Mouse (Mus musculus): Measurements from ENCODE around the gene Slc35f1. TPM values are rescaled to one million over a fixed set of nuclear protein-coding genes. Genes with fewer than 3 reads are reported as not detected.

The Slc35f1 gene
- polyA plus RNA-seq (2012; rRNA removed): 0.01 and 0.06 TPM in 2 replicates
- polyA plus RNA-seq (2014; fragmentation: Nextera tagmentation; extraction: Ambion mirVana): not detected in 2 replicates

- Histone ChIP-seq H3K4me1 (replicated peaks; ENCODE audit: control insufficient read depth in 2 of 2, insufficient read depth in 2 of 2, low read length in 1 of 2) (no peaks in the 10 kb centered on the region), H3K27ac (no peak within 1 kb of the TSS), H3K4me2 (ENCODE audit: low read depth) (peak within 1 kb of the TSS; percentile 61), H3K9me3 (ENCODE audit: control insufficient read depth, low read length) (no peaks in the 10 kb centered on the region), H3K27me3 (ENCODE audit: control insufficient read depth, insufficient read depth, low read length) (peaks cover 17% of the 10 kb centered on the region), H3K4me3 (ENCODE audit: insufficient read depth in 1 of 2, low read depth in 2 of 2, low read length in 2 of 2) (peak within 1 kb of the TSS; percentile 39 to 40), H3K36me3 (replicated peaks; ENCODE audit: control insufficient read depth, insufficient read depth, low read depth) (no peaks in the 10 kb centered on the region), H3K9ac (replicated peaks) (no peak within 1 kb of the TSS)
- WGBS (ENCODE audit: insufficient replicate concordance): under 1% methylated on average over 46 of the region's 54 CpGs
- DNase-seq (ENCODE audit: low read depth in 3 of 3, low spot score in 3 of 3): peak in 1 of 3 experiments; percentile 6
- no peak for TF ChIP-seq EP300 (IDR thresholded peaks at IDR 0.05; ENCODE audit: low read depth)
- peak; percentile 57 for TF ChIP-seq CTCF (IDR thresholded peaks at IDR 0.05; ENCODE audit: low read depth)
- no peak for ATAC-seq (ENCODE audit: insufficient read depth)
These were observed at the start of gene Slc35f1 for GRCm38 (mm10) chr10:52690334-52690991. TSS of gene Slc35f1 (plus strand) at chr10:52690533.

DNA sequence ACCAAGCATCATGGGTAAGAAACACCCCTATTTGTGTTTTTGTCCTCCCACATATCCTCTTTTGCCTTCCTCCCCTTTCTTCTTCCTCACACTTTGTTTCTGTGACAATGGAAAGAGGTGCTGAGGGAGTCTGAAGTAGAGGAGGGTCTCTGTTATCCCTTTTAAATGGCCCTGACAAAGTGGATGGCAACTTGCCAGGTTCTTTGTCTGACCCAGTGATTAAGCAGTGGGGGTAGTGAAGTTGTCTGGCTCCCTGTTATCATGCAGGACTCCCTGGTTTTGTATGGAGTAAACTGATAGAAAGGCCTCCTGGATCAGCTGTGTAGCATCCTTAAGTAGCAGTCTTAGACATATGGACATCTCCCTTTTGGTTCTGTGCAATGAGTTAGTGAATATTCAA, 19.1 kb upstream of the Slc35f1 start:
- no peaks in the 10 kb centered on the region for H3K4me1 ChIP-seq (replicated peaks; ENCODE audit: control insufficient read depth in 2 of 2, insufficient read depth in 2 of 2, low read length in 1 of 2)
- no peak overlapping the region for H3K27ac ChIP-seq
- no peaks in the 10 kb centered on the region for H3K9me3 ChIP-seq (ENCODE audit: control insufficient read depth, low read length)
- ATAC-seq (ENCODE audit: insufficient read depth) (no peak), DNase-seq (ENCODE audit: low read depth in 3 of 3, low spot score in 3 of 3) (no peak)
- H3K36me3 ChIP-seq (replicated peaks; ENCODE audit: control insufficient read depth, insufficient read depth, low read depth): no peaks in the 10 kb centered on the region
- H3K4me3 ChIP-seq (ENCODE audit: insufficient read depth in 1 of 2, low read depth in 2 of 2, low read length in 2 of 2): no peak overlapping the region
- no peaks in the 10 kb centered on the region for H3K27me3 ChIP-seq (ENCODE audit: control insufficient read depth, insufficient read depth, low read length)
- TF ChIP-seq CTCF (IDR thresholded peaks at IDR 0.05; ENCODE audit: low read depth): no peak
- H3K9ac ChIP-seq (replicated peaks): no peak overlapping the region
- no peak overlapping the region for H3K4me2 ChIP-seq (ENCODE audit: low read depth)

GRCm38 (mm10) chr10:52690992-52691731, 829 bp downstream of the Slc35f1 start:
- ATAC-seq (ENCODE audit: insufficient read depth): no peak
- H3K27ac ChIP-seq: no peak overlapping the region
- H3K4me1 ChIP-seq (replicated peaks; ENCODE audit: control insufficient read depth in 2 of 2, insufficient read depth in 2 of 2, low read length in 1 of 2): no peaks in the 10 kb centered on the region
- no peak overlapping the region for H3K9ac ChIP-seq (replicated peaks)
- H3K4me2 ChIP-seq (ENCODE audit: low read depth): peak overlapping the region; percentile 61
- peak overlapping the region; percentile 39 to 40 for H3K4me3 ChIP-seq (ENCODE audit: insufficient read depth in 1 of 2, low read depth in 2 of 2, low read length in 2 of 2)
- 2% methylated on average over 45 of the region's 45 CpGs for WGBS (ENCODE audit: insufficient replicate concordance)
- H3K27me3 ChIP-seq (ENCODE audit: control insufficient read depth, insufficient read depth, low read length): peaks cover 17% of the 10 kb centered on the region
- no peaks in the 10 kb centered on the region for H3K9me3 ChIP-seq (ENCODE audit: control insufficient read depth, low read length)
- no peaks in the 10 kb centered on the region for H3K36me3 ChIP-seq (replicated peaks; ENCODE audit: control insufficient read depth, insufficient read depth, low read depth)
- no peak for DNase-seq (ENCODE audit: low read depth in 3 of 3, low spot score in 3 of 3)
- no peak for TF ChIP-seq CTCF (IDR thresholded peaks at IDR 0.05; ENCODE audit: low read depth)
- no peak for TF ChIP-seq EP300 (IDR thresholded peaks at IDR 0.05; ENCODE audit: low read depth)

DNA sequence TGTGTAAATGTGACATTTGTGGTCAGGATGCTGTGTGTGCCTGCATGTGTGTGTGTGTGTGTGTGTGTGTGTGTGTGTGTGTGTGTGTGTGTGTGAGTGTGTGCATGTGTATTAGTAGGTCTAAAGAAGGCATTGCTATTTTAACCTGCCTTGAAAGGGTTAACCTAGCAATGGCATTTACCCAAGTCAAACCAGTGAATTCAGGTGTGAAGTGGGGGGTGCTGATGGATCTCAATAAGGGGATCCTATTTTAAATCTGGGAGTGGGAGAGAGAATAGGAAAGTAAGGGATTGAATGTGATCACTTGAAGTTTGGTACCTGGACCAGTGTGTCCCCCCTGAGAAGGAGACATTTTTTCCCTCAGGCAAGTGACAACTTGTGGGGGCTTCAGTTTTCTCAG, 13.4 kb downstream of the Slc35f1 start:
- TF ChIP-seq EP300 (IDR thresholded peaks at IDR 0.05; ENCODE audit: low read depth): no peak
- TF ChIP-seq CTCF (IDR thresholded peaks at IDR 0.05; ENCODE audit: low read depth): no peak
- Histone ChIP-seq H3K4me1 (replicated peaks; ENCODE audit: control insufficient read depth in 2 of 2, insufficient read depth in 2 of 2, low read length in 1 of 2) (no peaks in the 10 kb centered on the region), H3K27me3 (ENCODE audit: control insufficient read depth, insufficient read depth, low read length) (no peaks in the 10 kb centered on the region), H3K9ac (replicated peaks) (no peak overlapping the region), H3K4me3 (ENCODE audit: insufficient read depth in 1 of 2, low read depth in 2 of 2, low read length in 2 of 2) (no peak overlapping the region), H3K36me3 (replicated peaks; ENCODE audit: control insufficient read depth, insufficient read depth, low read depth) (no peaks in the 10 kb centered on the region), H3K27ac (no peak overlapping the region), H3K4me2 (ENCODE audit: low read depth) (no peak overlapping the region), H3K9me3 (ENCODE audit: control insufficient read depth, low read length) (no peaks in the 10 kb centered on the region)
- ATAC-seq (ENCODE audit: insufficient read depth) (no peak), DNase-seq (ENCODE audit: low read depth in 3 of 3, low spot score in 3 of 3) (no peak)

All from liver, embryonic 14.5 days (tissue).